In genomic region chr2:135958453-135958852, GRCm38 (mm10) we compare ENCODE assay signal across 13 mouse cellular contexts.
"Had no signal": no experiment of that assay in that cellular context is flagged by ENCODE, and none has a peak within 500 bp of the region (broad histone marks: within the 10 kb centered on the region; RNA-seq: fewer than 3 reads in every experiment).

No protein-coding gene starts in this region.

- H3K27me3 ChIP-seq: limb, embryonic 13.5 days; liver, embryonic 12.5 days; liver, embryonic 15.5 days; lung, embryonic 15.5 days; megakaryocyte, embryonic 14.5 days; midbrain, embryonic 13.5 days; neural tube, embryonic 13.5 days had no signal

- H3K4me3 ChIP-seq: left cerebral cortex, adult 2 months; limb, embryonic 10.5 days; limb, embryonic 13.5 days; liver, embryonic 12.5 days; liver, embryonic 15.5 days; lung, embryonic 15.5 days; megakaryocyte, embryonic 14.5 days; midbrain, embryonic 10.5 days; midbrain, embryonic 13.5 days; myocyte; neural tube, embryonic 13.5 days had no signal

- H3K27ac ChIP-seq: layer of hippocampus, adult 2 months; left cerebral cortex, adult 2 months; limb, embryonic 10.5 days; limb, embryonic 13.5 days; liver, embryonic 12.5 days; liver, embryonic 15.5 days; lung, embryonic 15.5 days; midbrain, embryonic 10.5 days; midbrain, embryonic 13.5 days; neural tube, embryonic 13.5 days; stomach, postnatal 0 days had no signal

- H3K9me3 ChIP-seq: limb, embryonic 10.5 days; limb, embryonic 13.5 days; liver, embryonic 12.5 days; liver, embryonic 15.5 days; lung, embryonic 15.5 days; megakaryocyte, embryonic 14.5 days; midbrain, embryonic 10.5 days; midbrain, embryonic 13.5 days; neural tube, embryonic 13.5 days had no signal

- H3K4me2 ChIP-seq: limb, embryonic 13.5 days; liver, embryonic 12.5 days; liver, embryonic 15.5 days; lung, embryonic 15.5 days; midbrain, embryonic 13.5 days; neural tube, embryonic 13.5 days had no signal

- H3K9ac ChIP-seq: limb, embryonic 13.5 days; liver, embryonic 12.5 days; liver, embryonic 15.5 days; lung, embryonic 15.5 days; midbrain, embryonic 13.5 days; neural tube, embryonic 13.5 days had no signal

- H3K36me3 ChIP-seq: limb, embryonic 10.5 days; liver, embryonic 12.5 days; liver, embryonic 15.5 days; lung, embryonic 15.5 days had no signal

- H3K4me1 ChIP-seq: liver, embryonic 12.5 days; liver, embryonic 15.5 days; midbrain, embryonic 10.5 days; midbrain, embryonic 13.5 days had no signal
